Mouse (Mus musculus): ENCODE measurements around the gene Cyp8b1. TPM values are rescaled to one million over a fixed set of nuclear protein-coding genes. Genes with fewer than 3 reads are reported as not detected.

Cyp8b1 gene
- polyA plus RNA-seq, 1 experiment from 2014 or later: not detected

- H3K9ac ChIP-seq (replicated peaks): no peak overlapping the region
- H3K4me1 ChIP-seq (replicated peaks): no peaks in the 10 kb centered on the region
- WGBS: 91% methylated on average over 10 of the region's 10 CpGs
- no peaks in the 10 kb centered on the region for H3K9me3 ChIP-seq
- H3K27ac ChIP-seq: no peak overlapping the region
- no peaks in the 10 kb centered on the region for H3K27me3 ChIP-seq
- no peaks in the 10 kb centered on the region for H3K36me3 ChIP-seq
- H3K4me3 ChIP-seq (replicated peaks): no peak overlapping the region
- H3K4me2 ChIP-seq: no peak overlapping the region
- no peak for ATAC-seq (ENCODE audit: insufficient number of reproducible peaks, insufficient read depth, low FRiP score, low TSS enrichment, low read depth)
Observed at GRCm38 (mm10) chr9:121915056-121915455, 1.0 kb downstream of the Cyp8b1 start.

GRCm38 (mm10) chr9:121914226-121914757 lies 1.8 kb downstream of the Cyp8b1 start:
- no peak overlapping the region for H3K4me2 ChIP-seq
- 81% methylated on average over 8 of the region's 8 CpGs for WGBS
- H3K4me1 ChIP-seq (replicated peaks): no peaks in the 10 kb centered on the region
- H3K4me3 ChIP-seq (replicated peaks): no peak overlapping the region
- no peaks in the 10 kb centered on the region for H3K9me3 ChIP-seq
- ATAC-seq (ENCODE audit: insufficient number of reproducible peaks, insufficient read depth, low FRiP score, low TSS enrichment, low read depth): no peak
- no peak overlapping the region for H3K9ac ChIP-seq (replicated peaks)
- no peaks in the 10 kb centered on the region for H3K36me3 ChIP-seq
- no peak overlapping the region for H3K27ac ChIP-seq
- no peaks in the 10 kb centered on the region for H3K27me3 ChIP-seq

GRCm38 (mm10) chr9:121912786-121913185 lies 3.3 kb downstream of the Cyp8b1 start:
- Histone ChIP-seq H3K4me2 (no peak overlapping the region), H3K4me1 (replicated peaks) (no peaks in the 10 kb centered on the region), H3K27me3 (no peaks in the 10 kb centered on the region), H3K9me3 (no peaks in the 10 kb centered on the region), H3K36me3 (no peaks in the 10 kb centered on the region), H3K27ac (no peak overlapping the region), H3K9ac (replicated peaks) (no peak overlapping the region), H3K4me3 (replicated peaks) (no peak overlapping the region)
- no peak for ATAC-seq (ENCODE audit: insufficient number of reproducible peaks, insufficient read depth, low FRiP score, low TSS enrichment, low read depth)
- 85% methylated on average over 4 of the region's 4 CpGs for WGBS

- 89% methylated on average over 7 of the region's 7 CpGs for WGBS
- Histone ChIP-seq H3K9me3 (no peaks in the 10 kb centered on the region), H3K4me3 (replicated peaks) (no peak overlapping the region), H3K9ac (replicated peaks) (no peak overlapping the region), H3K4me1 (replicated peaks) (no peaks in the 10 kb centered on the region), H3K27me3 (no peaks in the 10 kb centered on the region), H3K27ac (no peak overlapping the region), H3K4me2 (no peak overlapping the region), H3K36me3 (no peaks in the 10 kb centered on the region)
- no peak for ATAC-seq (ENCODE audit: insufficient number of reproducible peaks, insufficient read depth, low FRiP score, low TSS enrichment, low read depth)
Observed at GRCm38 (mm10) chr9:121911196-121911595, 4.9 kb downstream of the Cyp8b1 start.

- Histone ChIP-seq H3K9me3 (no peaks in the 10 kb centered on the region), H3K27ac (no peak overlapping the region), H3K9ac (replicated peaks) (no peak overlapping the region), H3K36me3 (no peaks in the 10 kb centered on the region), H3K4me2 (no peak overlapping the region), H3K4me3 (replicated peaks) (no peak overlapping the region), H3K4me1 (replicated peaks) (no peaks in the 10 kb centered on the region), H3K27me3 (no peaks in the 10 kb centered on the region)
- WGBS: 84% methylated on average over 6 of the region's 6 CpGs
- ATAC-seq (ENCODE audit: insufficient number of reproducible peaks, insufficient read depth, low FRiP score, low TSS enrichment, low read depth): no peak
Observed at GRCm38 (mm10) chr9:121909635-121910034, 6.5 kb downstream of the Cyp8b1 start.

GRCm38 (mm10) chr9:121908321-121908720 lies 7.8 kb downstream of the Cyp8b1 start:
- Histone ChIP-seq H3K4me1 (replicated peaks) (no peaks in the 10 kb centered on the region), H3K4me3 (replicated peaks) (no peak overlapping the region), H3K27me3 (no peaks in the 10 kb centered on the region), H3K36me3 (no peaks in the 10 kb centered on the region), H3K27ac (no peak overlapping the region), H3K9me3 (no peaks in the 10 kb centered on the region), H3K4me2 (no peak overlapping the region), H3K9ac (replicated peaks) (no peak overlapping the region)
- no peak for ATAC-seq (ENCODE audit: insufficient number of reproducible peaks, insufficient read depth, low FRiP score, low TSS enrichment, low read depth)
- 88% methylated on average over 17 of the region's 17 CpGs for WGBS

- no peak overlapping the region for H3K4me3 ChIP-seq (replicated peaks)
- no peaks in the 10 kb centered on the region for H3K9me3 ChIP-seq
- no peak overlapping the region for H3K4me2 ChIP-seq
- ATAC-seq (ENCODE audit: insufficient number of reproducible peaks, insufficient read depth, low FRiP score, low TSS enrichment, low read depth): no peak
- H3K4me1 ChIP-seq (replicated peaks): no peaks in the 10 kb centered on the region
- no peak overlapping the region for H3K9ac ChIP-seq (replicated peaks)
- 74% methylated on average over 10 of the region's 10 CpGs for WGBS
- no peak overlapping the region for H3K27ac ChIP-seq
- H3K27me3 ChIP-seq: peaks cover 1% of the 10 kb centered on the region; the same call in 1 of the 2 replicates
- no peaks in the 10 kb centered on the region for H3K36me3 ChIP-seq
Observed at GRCm38 (mm10) chr9:121907356-121908070, 8.6 kb downstream of the Cyp8b1 start.

GRCm38 (mm10) chr9:121906456-121906855 lies 9.6 kb downstream of the Cyp8b1 start:
- Histone ChIP-seq H3K36me3 (no peaks in the 10 kb centered on the region), H3K27ac (no peak overlapping the region), H3K4me2 (no peak overlapping the region), H3K9me3 (no peaks in the 10 kb centered on the region), H3K9ac (replicated peaks) (no peak overlapping the region), H3K4me1 (replicated peaks) (no peaks in the 10 kb centered on the region), H3K27me3 (peaks cover 5% of the 10 kb centered on the region; the same call in 1 of the 2 replicates), H3K4me3 (replicated peaks) (no peak overlapping the region)
- no peak for ATAC-seq (ENCODE audit: insufficient number of reproducible peaks, insufficient read depth, low FRiP score, low TSS enrichment, low read depth)
- 84% methylated on average over 5 of the region's 5 CpGs for WGBS

GRCm38 (mm10) chr9:121905556-121906185 lies 10.4 kb downstream of the Cyp8b1 start:
- no peak for ATAC-seq (ENCODE audit: insufficient number of reproducible peaks, insufficient read depth, low FRiP score, low TSS enrichment, low read depth)
- H3K27me3 ChIP-seq: peaks cover 5% of the 10 kb centered on the region; the same call in 1 of the 2 replicates
- no peak overlapping the region for H3K9ac ChIP-seq (replicated peaks)
- H3K27ac ChIP-seq: no peak overlapping the region
- H3K36me3 ChIP-seq: no peaks in the 10 kb centered on the region
- no peak overlapping the region for H3K4me3 ChIP-seq (replicated peaks)
- no peaks in the 10 kb centered on the region for H3K4me1 ChIP-seq (replicated peaks)
- 86% methylated on average over 4 of the region's 4 CpGs for WGBS
- no peaks in the 10 kb centered on the region for H3K9me3 ChIP-seq
- H3K4me2 ChIP-seq: no peak overlapping the region

GRCm38 (mm10) chr9:121904946-121905345 lies 11.2 kb downstream of the Cyp8b1 start:
- H3K4me3 ChIP-seq (replicated peaks): no peak overlapping the region
- H3K36me3 ChIP-seq: no peaks in the 10 kb centered on the region
- H3K9ac ChIP-seq (replicated peaks): no peak overlapping the region
- no peak overlapping the region for H3K27ac ChIP-seq
- no peak for ATAC-seq (ENCODE audit: insufficient number of reproducible peaks, insufficient read depth, low FRiP score, low TSS enrichment, low read depth)
- H3K4me2 ChIP-seq: no peak overlapping the region
- H3K4me1 ChIP-seq (replicated peaks): no peaks in the 10 kb centered on the region
- WGBS: 90% methylated on average over 7 of the region's 7 CpGs
- H3K27me3 ChIP-seq: peaks cover 5% of the 10 kb centered on the region; the same call in 1 of the 2 replicates
- H3K9me3 ChIP-seq: no peaks in the 10 kb centered on the region

- H3K27me3 ChIP-seq: peaks cover 5% of the 10 kb centered on the region; the same call in 1 of the 2 replicates
- H3K4me2 ChIP-seq: no peak overlapping the region
- H3K4me1 ChIP-seq (replicated peaks): no peaks in the 10 kb centered on the region
- no peak overlapping the region for H3K9ac ChIP-seq (replicated peaks)
- WGBS: 90% methylated on average over 4 of the region's 4 CpGs
- H3K4me3 ChIP-seq (replicated peaks): no peak overlapping the region
- no peak overlapping the region for H3K27ac ChIP-seq
- ATAC-seq (ENCODE audit: insufficient number of reproducible peaks, insufficient read depth, low FRiP score, low TSS enrichment, low read depth): no peak
- no peaks in the 10 kb centered on the region for H3K36me3 ChIP-seq
- no peaks in the 10 kb centered on the region for H3K9me3 ChIP-seq
Observed at GRCm38 (mm10) chr9:121904319-121904718, 11.8 kb downstream of the Cyp8b1 start.

Measured in limb, embryonic 12.5 days (tissue).